Mouse (Mus musculus) small intestine, adult 2 months (tissue): ENCODE measurements around the gene Tmod4.

Experiments
- CTCF ChIP-seq: fragments of 200-500 bp; IDR thresholded peaks from 2 replicates; pipeline ENCODE4 v1.5.1; 2012; ENCODE audit warnings: low read depth, mild to moderate bottlenecking, control low read depth, inconsistent platforms, low read length, moderate library complexity, mixed read lengths; ENCODE audit not compliant: insufficient replicate concordance, insufficient read length; ENCODE audit errors: extremely low read depth
- POLR2A ChIP-seq: fragments of 200-500 bp; IDR thresholded peaks from 2 replicates; pipeline ENCODE4 v1.6.1; 2012; ENCODE audit warnings: low read depth, mild to moderate bottlenecking, control low read depth, inconsistent platforms, low read length, moderate library complexity

GRCm38 (mm10) chr3:95106338-95107117 lies 17.7 kb upstream of the Tmod4 start, which contains the start of gene Pip5k1a:
- peak; percentile 69; the same call in 1 of the 2 replicates for TF ChIP-seq POLR2A
- no peak for TF ChIP-seq CTCF
